Mouse (Mus musculus) brain, embryonic 14.5 days (tissue): ENCODE measurements around the gene Trcg1. TPM values are rescaled to one million over a fixed set of nuclear protein-coding genes. Genes with fewer than 3 reads are reported as not detected.

Experiments
- DNase-seq: peaks from one replicate; pipeline ENCODE4 v3.0.0-alpha.2; 2011; ENCODE audit warnings: low read depth
- CTCF ChIP-seq: fragments of 200-500 bp; IDR thresholded peaks from 2 replicates; pipeline ENCODE4 v1.5.1; 2012; ENCODE audit warnings: inconsistent platforms, mild to moderate bottlenecking, moderate library complexity, borderline replicate concordance; ENCODE audit not compliant: insufficient read depth, insufficient read length; ENCODE audit errors: extremely low read depth
- POLR2A ChIP-seq: fragments of 200-500 bp; IDR thresholded peaks from 2 replicates; pipeline ENCODE4 v1.6.1; 2012; ENCODE audit warnings: mild to moderate bottlenecking, inconsistent platforms, borderline replicate concordance; ENCODE audit not compliant: poor library complexity, insufficient read depth, insufficient read length, severe bottlenecking; ENCODE audit errors: extremely low read depth
- polyA plus RNA-seq: library from polyadenylated mRNA; depleted of rRNA; stranded (reverse); fragments of >200 nt; gene quantifications from 2 replicates; pipeline ENCODE4 v1.2.3, GENCODE M21; 2012

Trcg1 gene
- polyA plus RNA-seq, 1 experiment, result not detected

- DNase-seq, result no peak
These were observed 33.0 kb downstream of the Trcg1 start for GRCm38 (mm10) chr9:57269384-57269783.

GRCm38 (mm10) chr9:57270399-57270798 is 34.0 kb downstream of the Trcg1 start:
- peak; percentile 79 for DNase-seq
- TF ChIP-seq CTCF (no peak), POLR2A (no peak)

More at GRCm38 (mm10) chr9:57269384-57269783, 33.0 kb downstream of the Trcg1 start:
- TF ChIP-seq POLR2A (no peak), CTCF (no peak)

GRCm38 (mm10) chr9:57271081-57271480 is 34.7 kb downstream of the Trcg1 start:
- peak; percentile 35 for DNase-seq
- TF ChIP-seq POLR2A (no peak), CTCF (no peak)

GRCm38 (mm10) chr9:57271837-57272562 is 35.6 kb downstream of the Trcg1 start:
- TF ChIP-seq CTCF, result no peak
- TF ChIP-seq POLR2A, result no peak
- no peak for DNase-seq

GRCm38 (mm10) chr9:57272902-57273804 is 36.8 kb downstream of the Trcg1 start:
- DNase-seq, result no peak
- no peak for TF ChIP-seq POLR2A
- no peak for TF ChIP-seq CTCF

- DNase-seq, result peak; percentile 23
- TF ChIP-seq POLR2A (no peak), CTCF (no peak)
These were observed 37.6 kb downstream of the Trcg1 start for GRCm38 (mm10) chr9:57273805-57274494.

- TF ChIP-seq POLR2A, result no peak
- TF ChIP-seq CTCF, result no peak
- no peak for DNase-seq
These were observed 40.0 kb downstream of the Trcg1 start for GRCm38 (mm10) chr9:57276311-57276710.

- no peak for DNase-seq
- TF ChIP-seq CTCF, result no peak
- no peak for TF ChIP-seq POLR2A
These were observed 41.9 kb downstream of the Trcg1 start for GRCm38 (mm10) chr9:57278268-57278667.

GRCm38 (mm10) chr9:57279441-57279840 is 43.1 kb downstream of the Trcg1 start:
- no peak for DNase-seq
- no peak for TF ChIP-seq POLR2A
- no peak for TF ChIP-seq CTCF

GRCm38 (mm10) chr9:57281549-57281948 is 45.2 kb downstream of the Trcg1 start:
- TF ChIP-seq POLR2A (no peak), CTCF (no peak)
- DNase-seq, result peak; percentile 58

GRCm38 (mm10) chr9:57282686-57283085 is 46.3 kb downstream of the Trcg1 start:
- TF ChIP-seq POLR2A (no peak), CTCF (no peak)

More at GRCm38 (mm10) chr9:57282686-57283085, 46.3 kb downstream of the Trcg1 start:
- DNase-seq, result no peak
